Mouse (Mus musculus) ovary, adult 18-20 months (tissue): ENCODE data around the gene Vmn2r16.

ENCODE experiments used
- DNase-seq: peaks from one replicate; pipeline ENCODE4 v3.0.0; 2022; ENCODE audit warnings: low spot score, mixed read lengths

Gene Vmn2r16

DNA sequence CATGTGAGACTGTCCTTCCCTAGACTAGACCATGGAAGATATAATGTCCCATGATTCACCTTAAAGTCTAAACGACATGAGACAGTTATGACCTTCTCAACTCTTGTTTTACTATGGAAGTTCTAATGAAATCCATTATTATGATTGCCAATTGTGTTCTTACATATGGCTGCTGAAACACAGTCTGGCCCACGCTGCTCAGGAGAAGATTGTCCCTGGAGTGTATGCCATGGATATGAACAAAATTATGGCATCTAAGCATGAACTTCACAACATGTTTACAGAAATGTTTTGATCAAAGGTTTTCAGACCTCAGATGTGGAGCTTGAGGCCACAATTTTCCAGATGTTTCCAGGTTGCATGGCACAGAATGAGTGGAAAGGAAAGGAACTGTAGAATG, at the start of gene Vmn2r16:
Vmn2r16 (plus strand) TSS at position 301 of the 400 bp plus-strand sequence.
- no peak for DNase-seq

DNA sequence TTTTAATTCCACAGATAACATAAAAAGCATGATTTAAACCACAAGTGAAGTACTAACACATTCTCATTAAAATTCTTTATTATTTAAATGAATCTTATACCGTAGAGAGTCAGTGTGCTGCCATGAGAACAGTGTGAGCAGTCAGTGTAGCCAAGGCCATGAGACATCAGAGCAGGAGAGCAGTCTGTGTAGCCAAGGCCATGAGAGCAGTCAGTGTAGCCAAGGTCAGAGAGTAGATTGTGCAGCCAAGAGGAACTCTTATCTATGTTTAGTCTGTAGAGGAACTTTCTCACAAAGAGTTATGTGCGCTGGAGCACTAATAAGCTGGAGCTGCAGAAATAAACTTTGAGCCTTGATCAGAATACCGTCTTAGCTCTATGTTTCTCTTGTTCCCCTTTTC, 35.3 kb upstream of the Vmn2r16 start:
- DNase-seq, result peak; percentile 78

DNA sequence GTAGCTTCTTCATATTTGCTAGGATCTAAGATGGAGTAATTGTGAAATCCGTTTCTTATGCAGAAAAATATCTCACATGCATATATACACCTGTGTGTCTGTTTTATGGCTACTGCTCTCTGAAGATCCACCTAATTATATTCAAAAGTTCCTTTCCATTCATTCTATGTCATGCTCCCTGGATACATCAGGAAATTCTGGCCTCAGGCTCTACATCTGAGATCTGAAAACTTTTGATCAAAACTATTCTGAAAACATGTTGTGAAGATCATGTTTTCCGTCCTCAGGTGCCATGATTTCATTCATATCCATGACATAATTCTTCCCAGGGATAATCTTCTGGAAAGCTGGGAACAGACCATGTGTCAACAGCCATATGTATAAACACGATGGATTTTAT, 32.4 kb upstream of the Vmn2r16 start, which contains the start of gene Vmn2r15:
Vmn2r15 (minus strand) TSS at position 101 of the 400 bp plus-strand sequence.
- no peak for DNase-seq

DNA sequence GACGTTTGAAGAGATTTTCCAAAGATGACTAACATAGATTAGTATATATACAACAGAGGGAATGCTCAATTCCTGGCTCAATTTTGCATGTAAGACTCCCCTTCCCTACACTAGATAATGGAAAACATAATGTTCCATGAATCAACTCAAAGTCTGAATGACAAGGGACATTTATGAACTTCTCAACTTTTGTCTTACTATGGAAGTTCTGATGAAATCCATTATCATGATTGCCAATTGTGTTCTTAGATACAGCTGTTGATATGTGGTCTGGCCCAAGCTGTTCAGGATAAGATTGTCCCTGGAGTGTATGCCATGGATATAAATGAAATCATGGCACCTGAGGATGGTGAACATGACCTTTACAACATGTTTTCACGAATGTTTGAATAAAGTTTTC, 89.4 kb downstream of the Vmn2r16 start, which contains the start of gene Vmn2r17:
Vmn2r17 (plus strand) TSS at position 301 of the 400 bp plus-strand sequence.
- DNase-seq, result no peak
